Mouse (Mus musculus): ENCODE results near the gene Hmgcs1. TPM values are rescaled to one million over a fixed set of nuclear protein-coding genes. Genes with fewer than 3 reads are reported as not detected.
"Not testable (repeated sequence)": the region's sequence is repeated elsewhere in the genome, so short reads cannot be mapped to it uniquely, and the experiment has no call there.

Gene Hmgcs1
- polyA plus RNA-seq, 1 experiment from 2014 or later, result 410 TPM

- H3K4me3 ChIP-seq (replicated peaks), result no peak overlapping the region
- no peak overlapping the region for H3K4me2 ChIP-seq
- ATAC-seq (ENCODE audit: low FRiP score), result no peak
- no peaks in the 10 kb centered on the region for H3K4me1 ChIP-seq
- H3K27ac ChIP-seq, result no peak overlapping the region
- H3K9ac ChIP-seq, result no peak overlapping the region
- no peaks in the 10 kb centered on the region for H3K9me3 ChIP-seq
- H3K36me3 ChIP-seq (replicated peaks), result no peaks in the 10 kb centered on the region
- no peaks in the 10 kb centered on the region for H3K27me3 ChIP-seq
- WGBS, result 82% methylated on average over 2 of the region's 2 CpGs
These were observed 10.5 kb upstream of the Hmgcs1 start for GRCm38 (mm10) chr13:119679721-119680120.

- Histone ChIP-seq H3K4me3 (replicated peaks) (no peak overlapping the region), H3K36me3 (replicated peaks) (no peaks in the 10 kb centered on the region), H3K27me3 (no peaks in the 10 kb centered on the region), H3K9me3 (no peaks in the 10 kb centered on the region), H3K4me1 (no peaks in the 10 kb centered on the region), H3K4me2 (no peak overlapping the region), H3K27ac (no peak overlapping the region), H3K9ac (no peak overlapping the region)
- WGBS, result 80% methylated on average over 3 of the region's 3 CpGs
- no peak for ATAC-seq (ENCODE audit: low FRiP score)
These were observed 9.0 kb upstream of the Hmgcs1 start for GRCm38 (mm10) chr13:119681161-119681560.

- H3K4me2 ChIP-seq, result no peak overlapping the region
- ATAC-seq (ENCODE audit: low FRiP score), result no peak
- no peaks in the 10 kb centered on the region for H3K27me3 ChIP-seq
- no peak overlapping the region for H3K9ac ChIP-seq
- H3K4me3 ChIP-seq (replicated peaks), result no peak overlapping the region
- H3K9me3 ChIP-seq, result no peaks in the 10 kb centered on the region
- no peak overlapping the region for H3K27ac ChIP-seq
- peaks cover 11% of the 10 kb centered on the region for H3K4me1 ChIP-seq
- H3K36me3 ChIP-seq (replicated peaks), result no peaks in the 10 kb centered on the region
- 85% methylated on average over 11 of the region's 11 CpGs for WGBS
These were observed 5.6 kb upstream of the Hmgcs1 start for GRCm38 (mm10) chr13:119684416-119685177.

DNA sequence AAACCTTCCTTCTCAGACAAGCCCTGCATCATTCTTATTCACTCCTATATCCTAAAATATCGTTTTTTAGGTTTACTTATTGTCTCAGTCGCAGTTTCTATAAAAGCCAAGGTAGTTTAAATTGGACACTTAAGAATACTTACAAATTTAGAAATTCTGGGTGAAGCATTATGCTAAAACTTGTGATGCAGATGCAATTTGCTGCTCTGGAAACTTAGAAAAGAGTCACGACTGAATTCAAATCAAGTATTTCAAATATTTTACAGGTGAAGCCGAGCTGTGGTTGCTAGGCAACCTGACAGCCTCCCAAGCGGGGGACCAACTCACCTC, 505 bp upstream of the Hmgcs1 start:
- Histone ChIP-seq H3K4me2 (peak overlapping the region; percentile 49), H3K9me3 (no peaks in the 10 kb centered on the region), H3K9ac (no peak overlapping the region), H3K36me3 (replicated peaks) (peaks cover 9% of the 10 kb centered on the region), H3K4me1 (peaks cover 38% of the 10 kb centered on the region), H3K27me3 (no peaks in the 10 kb centered on the region), H3K27ac (peak overlapping the region; percentile 53; the same call in 1 of the 2 replicates), H3K4me3 (replicated peaks) (peak overlapping the region; percentile 96)
- ATAC-seq (ENCODE audit: low FRiP score), result no peak
- WGBS, result 5% methylated on average over 5 of the region's 5 CpGs

- ATAC-seq (ENCODE audit: low FRiP score), result no peak
- no peaks in the 10 kb centered on the region for H3K27me3 ChIP-seq
- H3K4me2 ChIP-seq, result peak overlapping the region; percentile 84
- peak overlapping the region; percentile 99 for H3K27ac ChIP-seq
- peak overlapping the region; percentile 96 for H3K4me3 ChIP-seq (replicated peaks)
- peak overlapping the region; percentile 98 for H3K9ac ChIP-seq
- H3K4me1 ChIP-seq, result peaks cover 47% of the 10 kb centered on the region
- H3K36me3 ChIP-seq (replicated peaks), result peaks cover 15% of the 10 kb centered on the region
- no peaks in the 10 kb centered on the region for H3K9me3 ChIP-seq
- 3% methylated on average over 7 of the region's 7 CpGs for WGBS
These were observed 869 bp downstream of the Hmgcs1 start for GRCm38 (mm10) chr13:119690876-119691620.

DNA sequence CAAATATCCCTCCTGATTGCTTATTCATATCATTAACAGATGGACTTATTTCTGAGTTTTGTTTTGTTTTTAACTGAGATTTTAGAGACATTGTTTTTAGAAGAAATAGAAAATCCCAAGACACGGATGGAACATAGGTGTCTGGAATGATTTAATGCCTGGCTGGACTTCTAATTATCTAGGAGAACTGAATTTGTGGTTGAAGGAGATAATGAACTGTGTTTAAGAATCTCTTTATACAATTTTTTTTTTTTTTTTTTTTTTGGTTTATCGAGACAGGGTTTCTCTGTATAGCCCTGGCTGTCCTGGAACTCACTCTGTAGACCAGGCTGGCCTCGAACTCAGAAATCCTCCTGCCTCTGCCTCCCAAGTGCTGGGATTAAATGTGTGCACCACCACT, 1.8 kb downstream of the Hmgcs1 start:
- H3K9me3 ChIP-seq; H3K27me3 ChIP-seq; ATAC-seq (ENCODE audit: low FRiP score); H3K27ac ChIP-seq: not testable (repeated sequence)
- peaks cover 15% of the 10 kb centered on the region for H3K36me3 ChIP-seq (replicated peaks)
- WGBS, result 68% methylated on average over 3 of the region's 3 CpGs
- H3K4me1 ChIP-seq, result peaks cover 53% of the 10 kb centered on the region
- peak overlapping the region; percentile 96 for H3K4me3 ChIP-seq (replicated peaks)
- peak overlapping the region; percentile 84 for H3K4me2 ChIP-seq
- peak overlapping the region; percentile 98 for H3K9ac ChIP-seq

GRCm38 (mm10) chr13:119695676-119696075, 5.5 kb downstream of the Hmgcs1 start:
- peaks cover 37% of the 10 kb centered on the region for H3K36me3 ChIP-seq (replicated peaks)
- H3K27ac ChIP-seq, result no peak overlapping the region
- H3K4me3 ChIP-seq (replicated peaks), result no peak overlapping the region
- H3K4me2 ChIP-seq, result peak overlapping the region; percentile 13; the same call in 1 of the 2 replicates
- no peaks in the 10 kb centered on the region for H3K27me3 ChIP-seq
- 69% methylated on average over 4 of the region's 4 CpGs for WGBS
- H3K9me3 ChIP-seq, result no peaks in the 10 kb centered on the region
- H3K4me1 ChIP-seq, result peaks cover 48% of the 10 kb centered on the region
- H3K9ac ChIP-seq, result no peak overlapping the region
- ATAC-seq (ENCODE audit: low FRiP score), result no peak

GRCm38 (mm10) chr13:119696496-119696895, 6.3 kb downstream of the Hmgcs1 start:
- no peak overlapping the region for H3K27ac ChIP-seq
- WGBS, result 59% methylated on average over 1 of the region's 1 CpGs
- no peak overlapping the region for H3K4me2 ChIP-seq
- no peaks in the 10 kb centered on the region for H3K9me3 ChIP-seq
- ATAC-seq (ENCODE audit: low FRiP score), result no peak
- no peak overlapping the region for H3K4me3 ChIP-seq (replicated peaks)
- no peak overlapping the region for H3K9ac ChIP-seq
- no peaks in the 10 kb centered on the region for H3K27me3 ChIP-seq
- H3K36me3 ChIP-seq (replicated peaks), result peaks cover 45% of the 10 kb centered on the region
- peaks cover 45% of the 10 kb centered on the region for H3K4me1 ChIP-seq

DNA sequence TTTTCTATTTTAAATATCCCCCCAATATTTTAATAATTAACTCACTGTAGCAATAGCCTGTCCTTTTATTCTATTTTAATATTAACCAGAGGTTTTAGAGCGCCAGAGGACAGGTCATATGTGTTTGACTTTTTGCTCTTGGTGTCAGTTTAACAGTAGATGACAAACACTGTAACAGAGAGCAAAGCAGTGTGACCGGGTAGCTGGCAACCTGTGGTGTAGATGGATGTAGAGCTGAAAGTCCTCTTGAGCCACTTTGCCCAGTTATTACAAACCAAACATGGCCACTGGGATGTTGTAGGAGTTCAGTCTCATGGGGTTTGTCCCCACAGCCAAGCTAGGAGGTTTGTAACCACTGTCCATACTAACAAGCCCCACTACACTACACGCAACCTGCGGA, 8.3 kb downstream of the Hmgcs1 start:
- ATAC-seq (ENCODE audit: low FRiP score), result no peak
- WGBS, result 95% methylated on average over 4 of the region's 4 CpGs
- no peak overlapping the region for H3K27ac ChIP-seq
- peaks cover 61% of the 10 kb centered on the region for H3K36me3 ChIP-seq (replicated peaks)
- H3K4me2 ChIP-seq, result no peak overlapping the region
- H3K4me1 ChIP-seq, result peaks cover 32% of the 10 kb centered on the region
- H3K9me3 ChIP-seq, result no peaks in the 10 kb centered on the region
- no peak overlapping the region for H3K4me3 ChIP-seq (replicated peaks)
- H3K27me3 ChIP-seq, result no peaks in the 10 kb centered on the region
- H3K9ac ChIP-seq, result no peak overlapping the region

DNA sequence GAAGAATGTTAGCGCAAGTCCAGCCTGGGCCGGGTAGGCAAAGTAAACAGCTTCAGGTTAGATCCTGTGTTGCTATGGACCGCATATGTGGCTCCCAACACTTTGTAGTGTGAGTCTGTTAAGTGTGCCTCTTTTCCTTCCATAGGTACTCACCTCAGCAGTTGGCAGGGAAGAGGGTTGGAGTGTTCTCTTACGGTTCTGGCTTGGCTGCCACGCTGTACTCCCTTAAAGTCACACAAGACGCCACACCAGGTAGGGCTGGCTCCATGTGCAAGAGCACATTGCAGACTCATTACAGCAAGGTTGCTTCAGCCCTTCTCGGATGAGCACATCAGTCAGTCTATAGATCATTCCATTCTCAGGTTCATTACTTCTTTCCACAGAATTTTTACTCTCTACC, 14.1 kb downstream of the Hmgcs1 start:
- no peak for ATAC-seq (ENCODE audit: low FRiP score)
- H3K36me3 ChIP-seq (replicated peaks), result peaks cover 86% of the 10 kb centered on the region
- no peaks in the 10 kb centered on the region for H3K4me1 ChIP-seq
- H3K9me3 ChIP-seq, result no peaks in the 10 kb centered on the region
- H3K4me3 ChIP-seq (replicated peaks), result no peak overlapping the region
- no peak overlapping the region for H3K27ac ChIP-seq
- no peak overlapping the region for H3K4me2 ChIP-seq
- WGBS, result 91% methylated on average over 7 of the region's 7 CpGs
- no peak overlapping the region for H3K9ac ChIP-seq
- H3K27me3 ChIP-seq, result no peaks in the 10 kb centered on the region

- ATAC-seq (ENCODE audit: low FRiP score); H3K27ac ChIP-seq; H3K27me3 ChIP-seq; H3K4me3 ChIP-seq (replicated peaks); H3K4me2 ChIP-seq; H3K4me1 ChIP-seq; H3K9me3 ChIP-seq; H3K9ac ChIP-seq: not testable (repeated sequence)
- 84% methylated on average over 7 of the region's 8 CpGs for WGBS
- peaks cover 86% of the 10 kb centered on the region for H3K36me3 ChIP-seq (replicated peaks)
These were observed 16.2 kb downstream of the Hmgcs1 start for GRCm38 (mm10) chr13:119706278-119706880.

DNA sequence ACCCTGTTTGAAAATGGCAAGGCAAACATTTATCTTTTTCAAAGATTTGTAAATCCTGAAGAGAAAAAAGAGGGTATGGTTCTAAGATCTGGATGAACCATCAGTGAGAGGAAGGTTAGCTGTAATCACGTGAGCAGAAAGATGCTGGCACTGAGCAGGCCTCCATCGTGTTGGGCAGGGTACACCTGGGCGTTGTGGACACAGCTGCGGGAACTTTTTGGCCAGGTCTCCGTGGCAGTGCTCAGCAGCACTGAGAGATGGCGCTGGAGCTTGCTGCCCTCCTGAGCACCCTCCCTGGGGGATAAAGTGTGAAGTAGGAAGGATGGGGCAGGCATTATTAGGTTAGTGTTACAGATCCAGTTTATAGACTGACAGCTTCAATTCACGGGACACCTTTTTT, 16.8 kb downstream of the Hmgcs1 start:
- no peaks in the 10 kb centered on the region for H3K4me1 ChIP-seq
- H3K9ac ChIP-seq, result no peak overlapping the region
- no peak overlapping the region for H3K27ac ChIP-seq
- H3K4me2 ChIP-seq, result no peak overlapping the region
- peaks cover 84% of the 10 kb centered on the region for H3K36me3 ChIP-seq (replicated peaks)
- no peaks in the 10 kb centered on the region for H3K9me3 ChIP-seq
- WGBS, result 77% methylated on average over 7 of the region's 7 CpGs
- no peaks in the 10 kb centered on the region for H3K27me3 ChIP-seq
- ATAC-seq (ENCODE audit: low FRiP score), result no peak
- no peak overlapping the region for H3K4me3 ChIP-seq (replicated peaks)
